Mouse (Mus musculus) myocyte (in vitro differentiated cells): ENCODE measurements around the gene Klhl40.

ENCODE experiments used
- CEBPB ChIP-seq: IDR thresholded peaks from 2 replicates; pipeline ENCODE4 v1.6.1; 2011; ENCODE audit warnings: mild to moderate bottlenecking, moderate library complexity; ENCODE audit not compliant: poor library complexity, insufficient read depth, severe bottlenecking
- E2F4 ChIP-seq: IDR thresholded peaks from one replicate; pipeline ENCODE4 v1.6.1; 2011; ENCODE audit warnings: mild to moderate bottlenecking, control low read depth, moderate library complexity; ENCODE audit not compliant: insufficient read depth
- MAX ChIP-seq: IDR thresholded peaks from one replicate; pipeline ENCODE4 v1.6.1; 2011; ENCODE audit warnings: low read depth, mild to moderate bottlenecking, control low read depth
- MYOD1 ChIP-seq, 3 experiments: IDR thresholded peaks; one replicate each; pipeline ENCODE4 v1.6.1; 2011; ENCODE audit warnings: control low read depth in 2 of 3, low read depth in 2 of 3, mild to moderate bottlenecking in 2 of 3, moderate library complexity in 1 of 3; ENCODE audit not compliant: insufficient read length in 2 of 3, control insufficient read depth in 1 of 3
- MYOG ChIP-seq, 3 experiments: IDR thresholded peaks; one replicate each; pipeline ENCODE4 v1.6.1; 2011; ENCODE audit warnings: control low read depth in 2 of 3, low read depth in 2 of 3, mild to moderate bottlenecking in 2 of 3; ENCODE audit not compliant: insufficient read length in 2 of 3, control insufficient read depth in 1 of 3, insufficient read depth in 1 of 3
- POLR2A ChIP-seq: IDR thresholded peaks from one replicate; pipeline ENCODE4 v1.6.1; 2011; ENCODE audit warnings: low read depth, mild to moderate bottlenecking, control low read depth, moderate library complexity; ENCODE audit not compliant: insufficient read length
- POLR2AphosphoS2 ChIP-seq: IDR thresholded peaks from one replicate; pipeline ENCODE4 v1.6.1; 2011; ENCODE audit warnings: low read depth, control low read depth; ENCODE audit not compliant: insufficient read length
- REST ChIP-seq: IDR thresholded peaks from one replicate; pipeline ENCODE4 v1.6.1; 2011; ENCODE audit warnings: mild to moderate bottlenecking, control low read depth, moderate library complexity; ENCODE audit not compliant: insufficient read depth, insufficient read length
- SRF ChIP-seq: IDR thresholded peaks from one replicate; pipeline ENCODE4 v1.6.1; 2011; ENCODE audit warnings: low read depth; ENCODE audit not compliant: control insufficient read depth, insufficient read length
- TCF12 ChIP-seq: IDR thresholded peaks from one replicate; pipeline ENCODE4 v1.6.1; 2011; ENCODE audit warnings: mild to moderate bottlenecking, control low read depth; ENCODE audit not compliant: poor library complexity, insufficient read depth, severe bottlenecking
- TCF3 ChIP-seq: IDR thresholded peaks from one replicate; pipeline ENCODE4 v1.6.1; 2011; ENCODE audit warnings: low read depth, control low read depth; ENCODE audit not compliant: insufficient read length
- USF1 ChIP-seq: IDR thresholded peaks from one replicate; pipeline ENCODE4 v1.6.1; 2011; ENCODE audit warnings: low read depth, mild to moderate bottlenecking, control low read depth, moderate library complexity

DNA sequence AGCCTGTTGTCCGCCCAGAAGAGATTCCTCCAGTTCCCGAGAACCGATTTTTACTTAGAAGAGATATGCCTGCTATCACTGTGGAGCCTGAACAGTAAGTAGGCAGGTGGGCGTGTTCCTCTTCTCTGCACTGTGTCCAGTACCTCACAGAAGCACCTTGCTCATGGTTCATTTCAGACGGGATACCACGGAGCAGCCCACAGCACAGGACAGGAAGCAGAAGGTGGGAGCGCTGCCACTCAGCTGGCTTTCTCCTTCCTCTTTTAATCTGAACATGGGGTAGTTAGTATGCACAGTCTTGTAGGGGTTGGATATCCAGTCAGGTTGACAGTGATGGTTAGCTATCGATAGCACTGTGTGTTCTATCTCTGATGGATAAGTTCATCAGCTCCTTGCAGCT lies 33.4 kb upstream of the Klhl40 start:
- TF ChIP-seq MAX (no peak), POLR2A (no peak), MYOD1 (IDR thresholded peaks at IDR 0.05; ENCODE audit: control insufficient read depth in 1 of 3, insufficient read length in 2 of 3, low read depth in 2 of 3) (no peak), POLR2AphosphoS2 (no peak), TCF3 (no peak), E2F4 (no peak), MYOG (IDR thresholded peaks at IDR 0.05; ENCODE audit: control insufficient read depth in 1 of 3, insufficient read depth in 1 of 3, insufficient read length in 2 of 3, low read depth in 2 of 3) (no peak), USF1 (no peak), TCF12 (no peak), CEBPB (no peak), REST (no peak), SRF (no peak)
